Mouse (Mus musculus) mesoderm, embryonic 11.5 days (tissue): ENCODE results near the gene Rac1.

Source experiments
- DNase-seq: peaks from one replicate; pipeline ENCODE4 v3.0.0-alpha.2; 2012; ENCODE audit warnings: low read depth, low spot score

Gene Rac1

DNA sequence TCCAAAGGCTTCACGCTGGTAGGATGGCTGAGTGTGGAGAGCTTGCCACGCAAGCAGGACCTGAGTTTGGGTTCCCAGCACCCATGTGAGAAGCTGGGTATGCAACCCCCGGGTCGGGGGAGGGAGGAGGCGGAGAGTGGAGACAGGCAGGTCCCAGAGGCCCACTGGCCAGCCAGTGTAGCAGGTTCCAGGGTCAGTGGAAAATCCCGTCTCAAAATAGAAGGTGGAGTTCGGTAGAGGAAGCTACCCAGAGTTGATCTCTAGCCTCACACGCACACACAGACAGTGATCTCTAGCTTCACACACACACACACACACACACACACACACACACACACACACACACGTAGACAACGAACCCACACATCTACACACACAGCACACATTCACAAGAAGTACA is 34.7 kb downstream of the Rac1 start:
- DNase-seq: no peak

DNA sequence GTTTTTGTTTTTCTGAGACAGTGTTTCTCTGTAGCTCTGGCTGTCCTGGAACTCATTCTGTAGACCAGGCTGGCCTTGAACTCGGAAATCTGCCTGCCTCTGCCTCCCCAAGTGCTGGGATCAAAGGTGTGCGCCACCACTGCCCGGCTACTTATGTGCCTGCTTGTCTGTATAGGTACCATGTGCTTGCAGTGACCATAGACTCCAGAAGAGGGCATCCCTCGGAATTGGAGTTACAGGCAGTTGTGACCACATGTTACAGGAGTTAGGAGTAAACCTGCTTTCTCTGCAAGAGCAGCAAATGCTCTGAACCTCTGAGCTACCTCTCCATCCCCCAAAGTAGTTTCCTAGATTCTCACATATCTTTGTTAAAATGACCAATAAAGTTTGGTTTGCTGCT is 36.1 kb downstream of the Rac1 start:
- no peak for DNase-seq

DNA sequence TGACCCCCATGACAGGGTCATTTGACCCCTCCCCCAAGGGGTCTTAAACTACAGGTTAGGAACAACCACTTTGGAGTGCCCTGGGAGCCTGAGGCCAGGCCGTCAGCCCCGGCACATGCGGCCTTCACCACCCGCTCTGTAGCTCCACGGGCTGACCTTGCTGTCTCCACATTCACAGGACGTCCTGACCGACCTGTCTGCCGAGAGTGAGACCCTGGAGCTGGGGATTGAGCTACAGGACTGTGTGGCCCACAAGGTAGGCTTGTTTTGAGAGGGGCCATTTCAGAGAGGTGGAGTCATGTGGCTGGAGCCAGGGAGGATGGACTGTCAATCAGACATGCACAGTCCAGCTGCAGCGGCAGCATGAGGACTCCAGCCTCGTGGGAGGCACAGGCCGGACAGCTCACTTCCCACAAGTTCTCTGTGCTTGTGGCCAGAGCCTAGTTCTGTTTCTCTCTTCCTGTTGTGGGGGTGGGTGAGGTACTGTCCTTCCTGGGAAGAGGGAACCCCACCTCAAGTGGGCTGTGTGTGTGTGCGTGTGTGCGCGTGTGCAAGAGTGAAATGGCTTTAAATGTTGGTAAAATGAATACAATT is 38.0 kb downstream of the Rac1 start:
- no peak for DNase-seq

DNA sequence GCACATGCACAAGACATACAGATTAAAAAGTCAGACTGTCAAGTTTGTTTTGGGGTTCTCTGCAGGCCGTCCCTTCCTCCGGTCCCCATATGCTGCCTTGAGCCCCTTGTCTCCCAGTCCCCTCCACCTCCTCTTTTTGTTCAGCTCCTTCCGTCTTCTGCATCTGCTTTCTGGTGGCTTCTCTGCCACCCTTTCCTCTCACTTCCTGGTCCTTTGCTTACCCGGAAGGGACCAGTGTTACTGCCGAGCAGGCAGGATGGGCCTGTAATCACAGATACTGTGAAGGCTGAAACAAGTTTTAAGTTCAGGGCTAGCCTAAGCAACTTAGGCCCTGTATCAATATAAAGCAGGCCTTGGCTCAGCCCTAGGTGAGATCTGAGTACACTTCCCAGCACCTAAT is 39.8 kb downstream of the Rac1 start:
- no peak for DNase-seq

DNA sequence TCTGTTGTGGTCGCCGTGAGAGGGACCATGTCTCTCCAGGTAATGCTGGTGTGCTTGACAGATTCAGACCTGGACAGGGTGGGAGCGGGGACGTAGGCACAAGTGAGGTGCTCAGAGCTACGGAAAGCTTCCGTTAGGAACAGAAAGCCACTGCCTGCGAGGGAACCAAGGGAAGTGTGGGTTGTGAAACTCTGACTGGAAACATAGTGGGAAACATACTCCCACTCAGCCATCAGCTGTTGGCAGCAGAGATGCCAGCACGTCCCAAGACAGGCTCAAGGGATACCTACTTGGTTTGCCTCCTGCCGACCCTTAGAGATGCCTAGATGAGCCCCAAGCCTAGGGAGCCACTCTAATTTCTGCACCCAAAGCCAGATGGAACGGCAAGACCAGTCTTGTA is 40.6 kb downstream of the Rac1 start:
- no peak for DNase-seq

DNA sequence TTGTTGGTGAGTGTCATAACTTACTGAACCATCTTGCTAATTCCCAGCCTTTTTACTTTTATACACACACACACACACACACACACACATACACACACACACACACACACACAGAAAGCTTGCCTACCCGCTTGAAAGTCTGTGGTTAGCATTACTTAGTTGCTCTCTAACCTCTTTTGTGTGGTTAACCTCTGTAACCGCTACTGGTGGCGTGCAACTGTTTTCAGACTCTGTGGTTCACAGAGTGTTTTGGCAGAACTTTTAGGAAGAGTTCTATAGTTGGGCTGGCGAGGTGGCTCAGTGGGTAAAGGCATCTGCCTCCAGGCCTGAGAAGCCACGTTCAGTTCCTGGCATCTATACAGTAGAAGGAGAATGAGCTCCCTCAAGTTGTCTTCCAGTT is 42.9 kb downstream of the Rac1 start:
- DNase-seq: no peak

DNA sequence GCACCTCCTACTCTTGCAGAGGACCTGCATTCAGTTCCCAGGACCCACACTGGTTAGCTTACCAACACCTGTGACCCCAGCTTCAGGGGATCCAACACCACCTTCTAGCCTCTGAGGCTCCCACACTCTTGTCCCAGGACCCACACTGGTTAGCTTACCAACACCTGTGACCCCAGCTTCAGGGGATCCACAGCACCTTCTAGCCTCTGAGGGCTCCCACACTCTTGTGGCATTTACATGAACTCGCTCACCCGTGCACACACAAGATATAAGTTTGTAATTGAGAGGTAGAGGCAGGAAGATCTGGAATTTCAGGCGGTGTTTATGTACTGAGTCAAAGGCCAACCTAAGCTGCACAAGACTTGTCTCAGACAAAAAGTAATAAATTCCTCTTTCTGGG is 49.9 kb downstream of the Rac1 start:
- no peak for DNase-seq

DNA sequence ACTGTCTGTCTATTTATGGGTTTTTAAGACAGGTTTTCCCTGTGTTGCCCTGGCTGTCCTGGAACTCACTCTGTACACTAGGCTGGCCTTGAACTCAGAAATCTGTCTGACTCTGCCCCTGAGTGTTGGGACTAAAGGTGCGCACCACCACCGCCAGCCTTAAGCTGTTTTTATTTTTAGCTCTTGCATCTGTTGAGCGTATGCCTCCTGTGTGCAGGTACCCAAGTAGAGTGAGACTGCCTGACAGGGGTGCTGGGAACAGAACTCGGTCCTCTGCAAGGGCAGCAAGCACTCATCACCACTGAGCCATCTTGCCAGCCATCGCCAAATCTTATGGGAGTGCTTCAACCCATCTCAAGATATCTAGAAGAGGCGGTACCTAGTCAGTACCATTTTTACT is 51.8 kb downstream of the Rac1 start:
- no peak for DNase-seq

DNA sequence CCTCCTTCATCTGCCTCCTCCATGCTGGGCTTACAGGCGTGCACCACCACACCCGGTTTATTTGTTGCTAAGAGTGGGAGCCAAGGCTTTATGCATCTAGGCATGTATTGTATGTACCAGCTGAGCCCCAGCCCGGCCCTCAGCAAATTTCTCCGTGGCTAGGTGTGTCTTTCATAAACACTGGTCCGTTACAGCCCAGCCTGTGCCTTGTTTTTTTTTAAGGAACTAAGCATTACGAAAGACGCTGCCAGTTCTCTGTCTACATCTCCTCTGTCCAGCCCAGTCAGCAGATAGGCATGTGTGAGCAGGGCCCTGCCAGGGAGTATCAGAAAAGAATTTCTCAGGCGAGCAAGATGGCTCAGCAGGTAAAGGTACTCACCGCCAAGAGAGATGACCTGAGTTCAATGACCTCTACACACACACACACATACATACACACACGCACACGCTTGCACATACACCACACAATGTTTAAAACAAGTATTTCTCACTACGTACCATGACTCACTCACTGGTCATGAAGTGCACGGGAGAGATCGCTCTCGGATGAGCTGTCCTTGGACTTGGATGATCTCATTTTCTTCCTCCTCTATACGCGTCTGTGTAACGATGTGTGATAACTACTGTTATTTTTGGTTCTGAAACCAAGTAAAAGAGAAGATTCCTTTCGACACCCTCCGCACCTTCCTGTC is 52.5 kb downstream of the Rac1 start:
- DNase-seq: no peak

DNA sequence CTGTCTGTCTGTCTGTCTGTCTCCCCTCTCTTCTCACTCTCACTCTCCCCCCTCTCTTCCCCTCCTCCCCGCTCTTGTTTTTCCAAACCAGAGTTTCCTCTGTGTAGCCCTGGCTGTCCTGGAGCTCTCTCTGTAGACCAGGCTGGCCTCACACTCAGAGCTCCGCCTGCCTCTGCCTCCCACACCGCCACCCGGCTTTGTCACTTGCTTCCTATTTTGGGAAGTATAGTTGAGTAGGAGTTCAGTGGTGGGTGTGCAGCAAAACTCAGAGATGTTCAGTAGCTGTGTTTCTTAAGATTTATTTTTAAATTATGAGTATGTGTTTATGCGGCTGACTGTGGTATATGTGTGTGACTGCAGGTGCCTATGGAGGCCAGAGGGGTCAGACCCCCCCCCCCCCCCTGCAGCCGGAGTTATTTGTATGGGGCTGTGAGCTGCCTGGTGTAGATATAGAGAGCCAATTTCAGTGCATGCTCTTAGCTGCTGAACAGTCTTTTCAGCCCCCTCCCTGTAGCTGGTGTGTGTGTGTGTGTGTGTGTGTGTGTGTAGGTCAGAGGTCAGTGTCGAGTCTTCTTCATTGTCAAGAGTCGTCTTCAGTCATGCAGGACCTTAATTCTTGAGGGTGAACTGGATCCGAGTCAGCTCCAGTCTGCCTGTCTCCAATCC is 55.8 kb downstream of the Rac1 start:
- DNase-seq: no peak

DNA sequence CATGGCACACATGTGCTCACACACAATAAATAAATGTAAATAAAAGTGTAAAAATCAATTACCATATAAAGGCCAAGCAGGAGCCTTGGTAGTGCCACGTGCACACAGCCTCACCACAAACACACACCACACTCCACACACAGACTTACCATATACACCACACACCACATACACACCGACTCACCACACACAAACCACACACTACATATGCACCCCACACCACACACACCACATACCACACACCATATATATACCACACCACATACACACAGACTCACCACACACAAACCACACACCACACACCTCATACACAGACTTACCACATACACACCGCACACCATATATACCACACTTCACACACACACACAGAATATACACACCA is 56.7 kb downstream of the Rac1 start:
- DNase-seq: no peak

DNA sequence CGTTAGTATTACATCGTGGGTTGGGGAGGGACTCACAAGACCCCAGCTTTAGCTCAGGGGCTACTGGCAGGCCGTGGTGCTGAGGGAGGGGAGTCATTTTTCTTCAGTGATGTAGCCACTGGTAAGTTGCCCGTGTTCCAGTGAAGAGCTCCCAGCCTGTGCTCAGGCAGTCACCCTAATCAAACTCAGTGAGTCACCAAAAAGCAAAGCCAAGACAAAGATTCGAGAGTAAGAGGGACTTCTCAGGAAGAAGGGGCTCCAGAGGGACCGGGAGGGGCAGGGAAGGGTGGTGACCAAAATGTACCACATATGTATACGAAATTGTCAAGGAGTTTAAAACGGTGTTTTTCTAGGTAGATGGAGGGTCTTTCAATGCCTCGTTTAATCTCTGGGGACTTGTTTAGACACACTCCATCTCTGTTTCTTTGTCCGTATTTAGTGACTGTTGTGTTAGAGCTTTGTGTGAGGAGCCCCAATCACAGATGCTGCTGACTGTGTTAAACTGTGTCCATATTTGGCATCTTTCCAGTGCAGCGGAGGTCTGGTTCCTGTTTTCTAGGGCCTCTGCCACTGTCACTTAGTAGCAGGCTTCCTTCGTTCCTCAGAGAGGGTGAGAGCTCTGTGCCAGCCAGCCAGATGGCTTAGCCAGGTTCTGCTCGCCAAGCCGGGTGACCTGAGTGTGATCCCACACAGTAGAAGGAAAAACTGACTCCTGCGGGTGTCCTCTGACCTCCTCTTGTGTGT is 57.2 kb downstream of the Rac1 start:
- no peak for DNase-seq

DNA sequence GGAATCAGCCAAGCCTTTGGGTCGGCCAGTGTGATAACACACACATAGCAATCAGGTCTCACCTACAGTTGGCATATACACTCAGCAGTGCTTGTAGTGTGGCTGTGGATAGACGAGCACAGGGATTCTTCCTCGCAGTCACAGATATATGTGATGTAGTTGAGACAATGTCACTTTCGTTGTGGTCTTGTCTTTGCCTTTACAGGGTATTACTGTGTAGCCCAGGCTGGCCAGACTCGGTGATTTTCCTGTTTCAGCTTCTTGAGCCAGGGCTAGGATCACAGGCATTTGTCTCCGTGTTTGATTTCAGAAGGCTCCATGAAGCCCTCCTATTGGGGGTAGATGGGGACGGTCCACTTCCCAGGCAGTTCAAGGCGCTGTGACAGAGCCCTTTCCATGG is 58.2 kb downstream of the Rac1 start:
- no peak for DNase-seq

DNA sequence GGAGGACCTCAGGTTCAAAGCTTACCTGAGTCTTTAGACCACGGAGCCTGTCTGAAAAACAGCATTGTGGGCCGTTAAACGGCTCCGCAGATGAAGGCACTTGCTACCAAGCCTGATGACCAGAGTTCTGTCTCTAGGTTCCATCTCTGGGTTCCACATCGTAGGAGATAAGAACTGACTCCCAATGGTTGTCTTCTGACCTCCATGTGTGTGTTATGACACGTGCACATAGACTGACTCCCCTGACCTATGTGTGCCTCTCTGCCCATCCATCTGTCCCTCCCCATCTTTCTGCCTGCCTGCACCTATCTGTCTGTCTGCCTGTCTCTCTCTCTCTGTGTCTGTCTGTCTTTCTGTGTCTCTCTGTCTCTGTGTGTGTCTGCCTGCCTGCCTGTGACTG is 59.9 kb downstream of the Rac1 start:
- no peak for DNase-seq

DNA sequence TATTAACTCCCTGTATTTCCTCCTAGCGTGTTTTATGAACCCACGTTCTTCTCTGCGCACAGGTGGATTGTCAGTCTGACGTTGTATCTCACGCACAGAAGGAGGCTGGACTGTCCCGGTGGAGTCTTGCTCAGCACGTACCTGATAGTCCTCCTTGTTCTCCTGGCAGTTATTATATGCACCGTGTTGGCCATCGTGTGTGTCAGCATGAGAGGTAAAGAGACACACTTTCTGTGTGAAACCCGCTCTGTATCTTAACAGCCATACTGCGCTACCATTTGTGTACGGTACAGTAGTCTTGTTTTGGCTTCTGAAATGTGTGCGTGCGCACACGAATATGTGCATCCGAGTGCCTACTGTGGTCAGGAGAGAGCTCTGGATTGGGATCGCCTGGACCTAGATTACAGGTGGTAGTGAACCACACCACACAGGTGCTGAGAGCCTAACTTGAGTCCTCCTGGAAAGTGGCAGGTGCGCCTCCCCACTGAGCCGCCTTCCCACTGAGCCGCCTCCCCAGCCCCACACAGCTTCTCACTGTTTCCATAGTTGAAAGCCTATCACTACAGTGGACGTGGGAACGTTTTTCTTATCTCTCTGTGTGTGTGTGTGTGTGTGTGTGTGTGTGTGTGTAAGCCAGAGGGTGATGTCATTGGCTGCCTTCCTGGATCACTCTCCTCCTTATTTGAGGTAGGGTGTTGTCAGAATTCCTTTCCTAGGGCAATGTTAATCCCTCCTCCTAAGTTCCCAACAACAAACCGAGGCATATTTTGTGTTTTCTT is 60.8 kb downstream of the Rac1 start:
- no peak for DNase-seq

DNA sequence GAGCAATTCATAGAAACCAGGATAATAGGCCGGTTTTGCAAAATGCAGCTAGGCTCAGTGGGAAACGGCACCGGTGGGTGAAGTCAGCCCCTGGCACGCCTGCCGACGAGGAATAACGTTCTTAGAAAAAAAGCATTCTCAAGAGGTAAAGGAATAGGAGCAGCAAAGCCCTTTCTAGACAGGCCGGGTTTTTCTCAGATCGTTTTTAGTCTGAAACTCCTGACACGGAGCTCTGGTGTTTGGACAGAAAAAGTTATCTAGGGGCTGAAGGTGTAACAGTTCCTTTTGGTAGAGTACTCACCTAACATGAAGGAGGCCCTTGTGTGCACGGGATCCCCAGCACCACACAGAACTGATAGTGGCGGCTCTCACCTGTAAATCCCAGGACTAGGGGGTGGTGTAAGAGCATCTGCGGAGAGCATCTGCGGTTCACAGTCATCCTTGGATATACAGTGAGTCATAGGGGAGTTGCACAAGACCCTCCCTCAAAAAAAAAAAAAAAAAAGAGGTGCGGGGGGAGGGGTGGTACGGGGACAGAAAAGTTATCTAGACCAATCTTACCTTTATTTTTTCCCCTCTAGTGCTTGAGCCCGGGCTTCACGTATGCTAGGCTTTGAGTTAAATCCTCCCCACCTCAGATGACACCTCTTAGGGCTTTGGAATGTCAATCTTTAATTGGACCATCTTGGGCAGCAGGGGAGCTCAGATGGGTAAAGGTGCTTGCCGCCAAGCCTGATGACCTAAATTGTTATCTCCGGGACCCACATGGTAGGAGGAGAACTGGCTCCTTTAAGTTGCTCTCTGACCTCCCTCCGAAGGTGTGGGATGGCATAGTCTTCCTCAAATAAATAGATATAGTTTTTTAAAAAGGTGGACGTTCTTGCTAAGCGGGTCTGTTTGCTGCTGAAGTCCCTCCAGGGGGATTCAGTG is 62.4 kb downstream of the Rac1 start:
- DNase-seq: no peak

DNA sequence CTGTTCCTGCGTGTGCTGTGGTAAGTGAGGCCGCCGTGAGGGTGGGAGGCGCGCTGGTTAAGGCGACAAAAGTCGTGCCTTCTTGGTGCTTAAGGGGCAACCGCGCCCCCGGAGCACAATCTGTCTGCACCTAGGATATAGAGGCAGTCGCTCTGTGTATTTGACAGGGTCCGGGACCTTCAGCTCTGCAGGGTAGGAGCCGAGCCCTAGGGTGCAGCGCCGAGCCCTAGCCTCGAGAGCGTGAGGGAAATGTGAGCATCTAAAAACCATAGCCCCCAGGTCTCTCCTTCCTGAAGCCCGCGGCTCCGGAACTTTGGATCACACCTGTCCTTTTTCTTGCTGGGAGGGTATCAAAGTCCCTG is 63.1 kb downstream of the Rac1 start:
- DNase-seq: no peak

DNA sequence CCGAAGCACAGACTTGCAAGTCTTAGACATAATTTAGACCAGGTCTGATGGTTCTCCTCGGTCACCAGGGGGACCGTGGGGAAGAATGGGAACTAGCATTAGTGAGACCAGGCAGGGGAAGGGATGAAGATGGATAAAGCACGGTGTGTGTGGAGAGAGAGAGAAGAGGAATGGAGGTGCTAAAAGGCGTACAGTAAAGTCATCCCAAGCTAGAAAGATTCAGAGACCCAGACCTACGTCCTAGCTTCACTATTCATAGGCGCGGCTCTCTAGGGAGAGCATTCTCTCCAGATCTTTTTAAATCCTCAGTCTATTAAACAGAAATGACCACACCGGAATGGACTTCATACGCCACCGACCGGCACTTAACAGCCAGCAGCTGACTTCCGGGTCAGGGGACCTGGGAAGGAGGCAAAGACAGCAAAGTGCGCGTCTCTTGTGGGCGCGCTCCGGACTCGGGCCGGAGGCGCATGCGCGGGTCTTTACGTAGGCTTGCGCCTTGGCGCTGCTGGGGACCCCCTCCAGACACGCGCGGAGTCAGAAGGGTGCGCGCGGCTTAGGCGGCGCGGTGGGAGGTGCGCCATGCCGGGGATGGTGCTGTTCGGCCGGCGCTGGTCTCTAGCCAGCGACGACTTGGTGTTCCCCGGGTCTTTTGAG is 63.6 kb downstream of the Rac1 start, which contains the start of gene Daglb:
TSS of gene Daglb (plus strand) at position 485 of the 657 bp plus-strand sequence.
- DNase-seq: peak; percentile 96

DNA sequence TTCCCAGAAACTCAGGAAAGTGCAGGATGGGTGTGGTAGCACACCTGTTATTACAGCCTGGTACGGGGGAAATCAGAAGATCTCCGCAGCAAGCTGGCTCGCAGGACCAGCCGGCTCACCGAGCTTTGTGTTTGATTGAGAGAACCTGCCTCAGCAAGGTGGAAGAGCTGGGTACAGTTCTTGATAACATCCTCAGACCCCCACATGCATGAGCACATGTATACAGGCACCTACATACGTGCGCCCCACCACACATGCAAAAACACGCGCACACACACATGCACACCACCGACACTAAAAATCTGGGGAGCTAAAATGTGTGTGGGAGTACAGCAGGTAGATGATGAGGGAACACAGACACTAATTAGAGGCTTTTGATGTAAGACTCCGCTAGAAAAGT is 64.2 kb downstream of the Rac1 start:
- no peak for DNase-seq
